Mouse (Mus musculus) lung, embryonic 16.5 days (tissue): ENCODE measurements around the gene Plcl1. TPM values are rescaled to one million over a fixed set of nuclear protein-coding genes. Genes with fewer than 3 reads are reported as not detected.
"Not testable (repeated sequence)": the region's sequence is repeated elsewhere in the genome, so short reads cannot be mapped to it uniquely, and the experiment has no call there.

Experiments used
- ATAC-seq: fragments of 200-750 bp; cut with Nextera tagmentation; 2 replicates; pipeline ENCODE4 v1.8.0; 2017; ENCODE audit warnings: low read depth, mild to moderate bottlenecking, moderate library complexity
- H3K27ac ChIP-seq: fragments of 300-500 bp; sonication (generic); 2 replicates; pipeline ENCODE4 v1.5.1; 2014; ENCODE audit warnings: mild to moderate bottlenecking, control low read depth, low read length
- H3K27me3 ChIP-seq: fragments of 300-500 bp; sonication (generic); 2 replicates; pipeline ENCODE4 v1.6.1; 2014; ENCODE audit warnings: low read depth, low read length, mixed read lengths; ENCODE audit not compliant: control insufficient read depth, insufficient read depth
- H3K36me3 ChIP-seq: fragments of 300-500 bp; sonication (generic); 2 replicates; pipeline ENCODE4 v1.6.1; 2014; ENCODE audit warnings: low read length; ENCODE audit not compliant: control insufficient read depth, insufficient read depth
- H3K4me1 ChIP-seq: fragments of 300-500 bp; sonication (generic); replicated peaks from 2 replicates; pipeline ENCODE4 v1.6.1; 2014; ENCODE audit warnings: low read length, mixed read lengths; ENCODE audit not compliant: control insufficient read depth, insufficient read depth
- H3K4me2 ChIP-seq: fragments of 300-500 bp; sonication (generic); 2 replicates; pipeline ENCODE4 v1.6.1; 2014; ENCODE audit warnings: low read depth, low read length, control low read depth
- H3K4me3 ChIP-seq: fragments of 300-500 bp; sonication (generic); 2 replicates; pipeline ENCODE4 v1.5.1; 2014; ENCODE audit warnings: mild to moderate bottlenecking, low read length, control low read depth
- H3K9ac ChIP-seq: fragments of 300-500 bp; sonication (generic); 2 replicates; pipeline ENCODE4 v1.6.1; 2014; ENCODE audit warnings: low read length, control low read depth
- H3K9me3 ChIP-seq: fragments of 300-500 bp; sonication (generic); 2 replicates; pipeline ENCODE4 v1.6.1; 2016; ENCODE audit warnings: low read length; ENCODE audit not compliant: control insufficient read depth
- WGBS: fragments of 180-500 bp; shearing (Covaris S2); extraction: QIAGEN DNeasy Blood & Tissue Kit; methylation state at CpG from one replicate; pipeline ENCODE4 v1.1.7; 2014; 5-methylcytosine and 5-hydroxymethylcytosine counted together
- polyA plus RNA-seq: library from polyadenylated mRNA; unstranded; fragments of >200 nt; fragmentation: Nextera tagmentation; extraction: Ambion mirVana; gene quantifications from 2 replicates; pipeline ENCODE4 v1.2.1, GENCODE M21; 2015

Plcl1 gene
- polyA plus RNA-seq, 1 experiment from 2014 or later: 2.0 TPM

DNA sequence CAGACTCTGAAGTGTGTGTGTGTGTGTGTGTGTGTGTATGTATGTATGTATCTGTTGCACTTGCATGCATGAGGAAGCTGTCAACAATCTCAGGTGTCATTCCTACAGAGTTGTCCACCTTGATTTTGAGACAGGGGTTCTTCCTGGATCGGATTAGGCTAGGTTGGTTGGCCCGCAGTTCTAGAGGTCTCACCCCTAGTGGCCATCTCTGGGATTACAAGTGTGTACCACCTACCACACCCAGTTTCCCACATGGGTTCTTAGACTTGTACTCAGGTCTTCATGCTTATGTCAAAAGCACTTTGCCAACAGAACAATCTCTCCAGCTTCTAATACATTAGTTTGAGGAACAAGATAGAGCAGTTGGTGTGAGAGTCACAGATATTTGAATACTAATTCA, 41.9 kb downstream of the Plcl1 start:
- WGBS: 77% methylated on average over 2 of the region's 2 CpGs
- Histone ChIP-seq H3K4me1 (peaks cover 2% of the 10 kb centered on the region; the same call in 1 of the 2 replicates), H3K36me3 (no peaks in the 10 kb centered on the region), H3K9ac (no peak overlapping the region), H3K4me3 (no peak overlapping the region), H3K27ac (no peak overlapping the region), H3K4me2 (no peak overlapping the region), H3K27me3 (no peaks in the 10 kb centered on the region), H3K9me3 (no peaks in the 10 kb centered on the region)
- no peak for ATAC-seq

DNA sequence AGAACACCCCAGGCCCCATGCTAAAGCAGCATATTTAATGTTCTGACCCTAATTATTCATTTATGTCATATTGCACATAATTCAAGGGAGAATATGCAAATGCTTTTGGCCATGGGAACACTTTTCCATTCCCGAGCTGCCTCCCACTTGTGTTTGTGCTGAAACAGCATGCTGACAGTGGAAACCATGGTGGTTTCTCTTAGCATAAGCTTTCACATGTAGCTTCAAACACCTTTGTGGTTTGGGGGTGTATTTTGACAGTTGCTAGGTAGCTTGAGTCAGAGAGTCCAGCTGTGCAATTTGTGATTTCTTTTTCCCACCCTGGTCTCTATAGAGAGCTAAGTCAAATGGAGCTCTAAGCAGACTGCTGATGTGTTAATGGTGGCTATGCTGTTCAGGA, 42.4 kb downstream of the Plcl1 start:
- no peaks in the 10 kb centered on the region for H3K27me3 ChIP-seq
- peaks cover 2% of the 10 kb centered on the region; the same call in 1 of the 2 replicates for H3K4me1 ChIP-seq
- no peak overlapping the region for H3K27ac ChIP-seq
- H3K4me3 ChIP-seq: no peak overlapping the region
- 81% methylated on average over 1 of the region's 1 CpGs for WGBS
- H3K9me3 ChIP-seq: no peaks in the 10 kb centered on the region
- no peak overlapping the region for H3K9ac ChIP-seq
- no peak for ATAC-seq
- H3K36me3 ChIP-seq: no peaks in the 10 kb centered on the region
- no peak overlapping the region for H3K4me2 ChIP-seq

DNA sequence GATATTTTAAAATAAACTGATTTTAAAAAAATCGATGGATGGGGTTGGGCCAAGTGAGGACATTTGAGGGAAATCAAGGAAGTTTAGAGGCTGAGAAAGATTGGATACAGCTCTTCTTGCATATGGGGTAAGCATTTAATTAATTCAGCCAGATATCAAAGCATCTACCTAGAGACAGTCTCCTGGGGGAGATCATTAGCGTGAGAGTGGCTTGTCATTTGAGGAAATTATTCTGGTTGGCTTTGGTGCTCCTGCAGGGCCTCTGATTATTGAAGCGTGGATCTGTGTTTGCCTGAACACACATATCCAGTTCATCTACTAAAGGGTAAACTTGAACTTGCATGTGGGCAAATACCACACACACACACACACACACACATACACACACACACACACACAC, 44.1 kb downstream of the Plcl1 start:
- no peak overlapping the region for H3K4me3 ChIP-seq
- no peak for ATAC-seq
- WGBS: 90% methylated on average over 3 of the region's 3 CpGs

GRCm38 (mm10) chr1:55454119-55454518, 48.4 kb downstream of the Plcl1 start:
- no peak overlapping the region for H3K4me2 ChIP-seq
- H3K9me3 ChIP-seq: no peaks in the 10 kb centered on the region
- H3K36me3 ChIP-seq: no peaks in the 10 kb centered on the region
- no peak for ATAC-seq
- no peak overlapping the region for H3K4me3 ChIP-seq
- no peaks in the 10 kb centered on the region; the same call in 1 of the 2 replicates for H3K4me1 ChIP-seq
- H3K9ac ChIP-seq: no peak overlapping the region
- no peak overlapping the region for H3K27ac ChIP-seq
- WGBS: 59% methylated on average over 5 of the region's 5 CpGs
- H3K27me3 ChIP-seq: no peaks in the 10 kb centered on the region

More for the DNA sequence above, 44.1 kb downstream of the Plcl1 start:
- no peaks in the 10 kb centered on the region for H3K27me3 ChIP-seq
- H3K4me2 ChIP-seq: no peak overlapping the region
- H3K27ac ChIP-seq: no peak overlapping the region
- H3K9ac ChIP-seq: no peak overlapping the region
- peaks cover 2% of the 10 kb centered on the region for H3K4me1 ChIP-seq
- H3K36me3 ChIP-seq: no peaks in the 10 kb centered on the region
- H3K9me3 ChIP-seq: no peaks in the 10 kb centered on the region

DNA sequence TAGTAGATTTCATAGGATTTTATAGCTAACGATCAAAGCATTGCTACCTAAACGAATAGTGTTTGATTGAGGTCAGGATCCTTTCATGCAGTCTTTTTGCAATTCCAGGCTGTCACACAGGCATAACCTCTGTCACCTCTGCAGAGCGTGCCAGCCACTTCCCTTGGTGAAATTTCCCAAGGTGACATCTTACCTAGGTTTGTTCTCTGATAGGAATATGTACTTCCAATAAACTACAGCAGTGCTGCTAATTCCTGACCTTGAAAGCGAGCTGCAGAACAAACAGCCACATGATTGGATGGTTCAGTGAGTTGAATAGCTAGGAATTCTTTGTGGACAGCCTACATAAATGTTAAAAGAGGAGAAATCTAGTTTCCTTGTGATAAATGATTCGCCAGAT, 56.6 kb downstream of the Plcl1 start:
- WGBS: 78% methylated on average over 5 of the region's 5 CpGs
- H3K27ac ChIP-seq: no peak overlapping the region
- H3K4me2 ChIP-seq: no peak overlapping the region
- no peak overlapping the region for H3K4me3 ChIP-seq
- H3K27me3 ChIP-seq: no peaks in the 10 kb centered on the region
- no peaks in the 10 kb centered on the region for H3K36me3 ChIP-seq
- no peak for ATAC-seq
- no peak overlapping the region for H3K9ac ChIP-seq
- H3K9me3 ChIP-seq: no peaks in the 10 kb centered on the region
- no peaks in the 10 kb centered on the region for H3K4me1 ChIP-seq

GRCm38 (mm10) chr1:55473756-55474155, 68.0 kb downstream of the Plcl1 start:
- no peak for ATAC-seq
- Histone ChIP-seq H3K27ac (no peak overlapping the region), H3K4me2 (no peak overlapping the region), H3K36me3 (no peaks in the 10 kb centered on the region), H3K4me3 (no peak overlapping the region), H3K27me3 (no peaks in the 10 kb centered on the region), H3K9ac (no peak overlapping the region), H3K4me1 (no peaks in the 10 kb centered on the region), H3K9me3 (no peaks in the 10 kb centered on the region)
- 81% methylated on average over 9 of the region's 9 CpGs for WGBS

DNA sequence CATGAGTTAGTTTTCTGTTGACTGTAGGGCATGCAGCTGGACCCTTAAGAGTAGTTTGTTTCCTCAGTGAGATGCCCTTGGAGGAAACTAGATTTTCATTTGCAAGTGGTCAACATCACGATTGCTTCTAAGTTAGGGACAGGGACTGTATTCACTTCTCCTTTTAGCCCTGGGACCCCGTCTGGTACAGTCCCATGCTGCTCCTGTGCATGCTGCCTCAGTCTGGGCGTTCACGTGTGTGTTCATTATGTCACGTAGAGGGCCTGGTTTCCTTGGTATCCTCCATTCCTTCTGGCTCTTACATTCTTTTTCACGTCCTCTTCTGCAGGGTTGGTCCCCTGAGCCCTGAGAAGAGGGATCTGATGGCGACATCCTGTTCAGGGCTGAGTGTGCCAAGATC, 69.3 kb downstream of the Plcl1 start:
- no peak for ATAC-seq
- H3K27me3 ChIP-seq: no peaks in the 10 kb centered on the region
- 73% methylated on average over 7 of the region's 7 CpGs for WGBS
- no peak overlapping the region for H3K27ac ChIP-seq
- no peak overlapping the region for H3K9ac ChIP-seq
- no peaks in the 10 kb centered on the region for H3K4me1 ChIP-seq
- no peak overlapping the region for H3K4me3 ChIP-seq
- no peak overlapping the region for H3K4me2 ChIP-seq
- H3K9me3 ChIP-seq: no peaks in the 10 kb centered on the region
- no peaks in the 10 kb centered on the region for H3K36me3 ChIP-seq

DNA sequence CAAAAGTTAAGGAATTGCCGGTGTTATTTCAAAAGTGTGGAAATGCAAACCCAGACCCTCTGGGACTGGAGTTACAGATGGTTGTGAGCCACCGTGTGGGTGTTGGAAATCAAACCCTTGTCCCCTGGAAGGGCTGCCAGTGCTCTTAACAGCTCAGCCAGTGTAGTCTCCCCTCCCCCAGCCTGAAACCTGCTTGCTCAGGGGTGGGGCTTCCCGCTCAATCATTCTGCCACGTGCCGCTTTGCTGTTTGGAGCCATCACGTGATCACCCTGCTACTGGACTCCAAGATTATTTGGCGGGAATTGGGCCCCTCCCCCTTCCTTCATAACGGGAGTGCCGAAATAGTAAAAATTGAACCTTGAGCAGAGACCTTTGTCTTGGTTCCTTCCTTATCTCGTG, 81.7 kb downstream of the Plcl1 start:
- not testable (repeated sequence) for H3K4me3 ChIP-seq, H3K27me3 ChIP-seq, H3K36me3 ChIP-seq, ATAC-seq, H3K27ac ChIP-seq, H3K4me2 ChIP-seq, H3K4me1 ChIP-seq, H3K9me3 ChIP-seq, H3K9ac ChIP-seq
- WGBS: 68% methylated on average over 10 of the region's 10 CpGs

- Histone ChIP-seq H3K36me3 (no peaks in the 10 kb centered on the region), H3K9ac (no peak overlapping the region), H3K4me1 (no peaks in the 10 kb centered on the region), H3K4me2 (no peak overlapping the region), H3K4me3 (no peak overlapping the region), H3K27me3 (no peaks in the 10 kb centered on the region), H3K9me3 (no peaks in the 10 kb centered on the region), H3K27ac (no peak overlapping the region)
- 85% methylated on average over 2 of the region's 2 CpGs for WGBS
- ATAC-seq: no peak
These were observed 82.5 kb downstream of the Plcl1 start for GRCm38 (mm10) chr1:55488261-55488660.

DNA sequence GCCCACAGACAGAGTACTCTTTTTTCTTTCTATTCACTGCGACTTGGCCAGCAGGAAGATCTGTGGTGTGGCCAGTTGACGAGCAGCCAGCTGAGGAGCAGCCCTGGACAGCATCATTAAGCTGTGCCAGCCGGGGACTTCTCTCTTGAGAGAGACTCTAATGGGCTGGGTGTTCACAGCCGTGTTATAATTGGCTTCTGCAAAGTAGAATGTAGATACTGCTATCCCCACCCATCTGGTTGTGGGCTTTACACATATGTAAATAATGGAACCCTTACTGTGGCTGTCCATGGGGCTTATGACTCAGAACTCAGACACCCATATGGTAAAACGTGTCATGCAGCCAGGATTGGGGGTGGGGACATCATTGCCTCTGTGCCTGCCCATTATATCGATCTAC, 83.6 kb downstream of the Plcl1 start:
- 47% methylated on average over 6 of the region's 6 CpGs for WGBS
- H3K4me2 ChIP-seq: no peak overlapping the region
- ATAC-seq: no peak
- H3K27ac ChIP-seq: no peak overlapping the region
- no peak overlapping the region for H3K9ac ChIP-seq
- H3K27me3 ChIP-seq: no peaks in the 10 kb centered on the region
- no peaks in the 10 kb centered on the region for H3K36me3 ChIP-seq
- no peak overlapping the region for H3K4me3 ChIP-seq
- H3K4me1 ChIP-seq: no peaks in the 10 kb centered on the region
- no peaks in the 10 kb centered on the region for H3K9me3 ChIP-seq
